Mouse (Mus musculus) testis, adult 2 months (tissue): ENCODE measurements around the gene S1pr1. TPM values are rescaled to one million over a fixed set of nuclear protein-coding genes. Genes with fewer than 3 reads are reported as not detected.
A peak's percentile ranks its signal among the peaks of the same experiment; 100 is the strongest.

Source experiments
- H3K27ac ChIP-seq: fragments of 200-500 bp; 2 replicates; pipeline ENCODE4 v1.5.1; 2012; ENCODE audit warnings: low read depth, low read length; ENCODE audit not compliant: control insufficient read depth, insufficient read depth
- H3K27me3 ChIP-seq: fragments of 200-500 bp; 2 replicates; pipeline ENCODE4 v1.6.1; 2012; ENCODE audit warnings: mild to moderate bottlenecking, low read length, moderate library complexity; ENCODE audit not compliant: control insufficient read depth, insufficient read depth
- H3K36me3 ChIP-seq: fragments of 200-500 bp; 2 replicates; pipeline ENCODE4 v1.6.1; 2012; ENCODE audit warnings: mild to moderate bottlenecking, low read length; ENCODE audit not compliant: control insufficient read depth, insufficient read depth
- H3K4me1 ChIP-seq: fragments of 200-500 bp; 2 replicates; pipeline ENCODE4 v1.6.1; 2012; ENCODE audit warnings: low read length; ENCODE audit not compliant: control insufficient read depth, insufficient read depth
- H3K4me3 ChIP-seq: fragments of 200-500 bp; 2 replicates; pipeline ENCODE4 v1.5.1; 2012; ENCODE audit warnings: low read depth, mild to moderate bottlenecking, low read length, moderate library complexity, mixed read lengths; ENCODE audit not compliant: control insufficient read depth
- CTCF ChIP-seq: fragments of 200-500 bp; IDR thresholded peaks from 2 replicates; pipeline ENCODE4 v1.5.1; 2012; ENCODE audit warnings: low read depth, mild to moderate bottlenecking, inconsistent platforms, low read length, moderate library complexity; ENCODE audit not compliant: control insufficient read depth, insufficient read depth, insufficient replicate concordance
- POLR2A ChIP-seq: fragments of 200-500 bp; IDR thresholded peaks from 2 replicates; pipeline ENCODE4 v1.6.1; 2012; ENCODE audit warnings: low read depth, mild to moderate bottlenecking, inconsistent platforms, low read length, moderate library complexity; ENCODE audit not compliant: control insufficient read depth
- polyA plus RNA-seq: library from polyadenylated mRNA; depleted of rRNA; stranded (reverse); fragments of >200 nt; gene quantifications from 2 replicates; pipeline ENCODE4 v1.2.3, GENCODE M21; 2012

S1pr1 gene
- polyA plus RNA-seq, 1 experiment, result 2.1 TPM

DNA sequence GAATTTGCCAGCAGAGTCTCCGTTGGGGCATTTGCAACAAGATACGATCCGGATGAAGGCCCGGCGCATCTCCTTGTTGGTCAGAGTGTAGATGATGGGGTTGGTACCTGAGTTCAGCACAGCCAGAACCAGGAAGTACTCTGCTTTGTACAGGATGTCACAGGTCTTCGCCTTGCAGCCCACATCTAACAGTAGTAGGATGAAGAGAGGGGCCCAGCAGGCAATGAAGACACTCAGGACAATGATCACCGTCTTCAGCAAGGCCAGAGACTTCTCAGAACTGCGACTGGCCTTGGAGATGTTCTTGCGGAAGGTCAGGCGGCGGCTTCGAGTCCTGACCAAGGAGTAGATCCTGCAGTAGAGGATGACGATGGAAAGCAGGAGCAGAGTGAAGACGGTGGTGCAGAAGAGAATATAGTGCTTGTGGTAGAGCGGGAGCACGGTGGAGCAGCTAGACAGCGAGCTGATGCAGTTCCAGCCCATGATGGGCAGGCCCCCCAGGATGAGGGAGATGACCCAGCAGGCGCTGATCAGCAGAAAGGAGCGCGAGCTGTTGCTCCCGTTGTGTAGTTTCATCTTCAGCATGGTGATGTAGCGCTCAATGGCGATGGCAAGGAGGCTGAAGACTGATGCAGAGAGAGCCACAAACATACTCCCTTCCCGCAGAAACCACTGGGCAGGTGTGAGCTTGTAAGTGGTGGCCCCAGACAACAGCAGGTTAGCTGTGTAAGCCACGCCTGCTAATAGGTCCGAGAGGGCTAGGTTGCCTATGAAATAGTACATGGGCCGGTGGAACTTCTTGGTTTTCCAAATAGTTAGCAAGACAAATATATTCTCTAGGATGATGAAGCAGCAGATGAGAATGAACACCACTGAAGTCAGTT, 2.7 kb downstream of the S1pr1 start:
- Histone ChIP-seq H3K4me1 (peaks cover 13% of the 10 kb centered on the region), H3K27ac (no peak overlapping the region), H3K27me3 (peaks cover 7% of the 10 kb centered on the region), H3K36me3 (no peaks in the 10 kb centered on the region), H3K4me3 (peak overlapping the region; percentile 57)
- TF ChIP-seq CTCF, result no peak
- TF ChIP-seq POLR2A, result no peak

DNA sequence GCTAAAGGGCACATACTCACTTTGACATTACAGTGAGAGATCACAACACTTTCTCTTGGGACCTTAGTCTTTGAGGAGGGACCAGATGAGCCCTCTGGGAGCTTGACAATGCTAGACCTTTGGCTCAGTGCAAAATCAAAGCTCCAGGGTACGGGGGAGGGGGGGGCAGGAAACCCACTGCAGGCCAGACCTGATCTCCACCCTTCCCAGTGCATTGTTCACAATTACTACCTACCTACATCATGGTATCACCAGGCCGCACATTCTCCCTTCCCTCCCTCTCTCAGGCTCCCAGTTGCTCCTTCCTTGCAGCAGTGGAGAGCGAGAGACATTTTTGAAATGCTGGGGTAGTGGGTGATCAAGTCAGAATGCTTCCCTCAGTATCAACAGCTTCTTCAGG, 3.5 kb downstream of the S1pr1 start:
- Histone ChIP-seq H3K4me1 (peaks cover 13% of the 10 kb centered on the region), H3K4me3 (no peak overlapping the region; the same call in 1 of the 2 replicates), H3K27ac (no peak overlapping the region), H3K27me3 (peaks cover 7% of the 10 kb centered on the region), H3K36me3 (no peaks in the 10 kb centered on the region)
- TF ChIP-seq CTCF (no peak), POLR2A (no peak)

DNA sequence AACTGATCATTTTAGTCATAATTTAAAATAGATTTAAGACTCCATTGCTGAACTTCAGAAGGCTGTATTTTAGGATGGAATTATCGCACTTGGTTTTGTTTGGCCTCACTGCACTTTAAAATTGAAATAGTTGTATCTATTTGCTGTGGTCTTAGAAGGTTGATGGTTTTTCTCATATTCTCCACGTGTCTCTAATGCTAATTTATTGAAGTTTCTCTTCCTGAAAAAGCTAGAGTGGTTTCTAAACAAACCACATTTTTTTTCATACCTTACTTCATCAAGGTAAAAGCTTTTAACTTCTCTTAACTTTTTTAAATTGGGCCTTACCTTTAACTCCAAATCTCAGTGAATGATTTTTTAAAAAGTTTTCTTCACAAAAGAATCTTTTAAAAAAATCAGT, 4.8 kb downstream of the S1pr1 start:
- Histone ChIP-seq H3K27me3 (peaks cover 5% of the 10 kb centered on the region), H3K27ac (no peak overlapping the region), H3K4me3 (no peak overlapping the region), H3K36me3 (no peaks in the 10 kb centered on the region), H3K4me1 (peaks cover 10% of the 10 kb centered on the region)
- TF ChIP-seq POLR2A, result no peak
- no peak for TF ChIP-seq CTCF

DNA sequence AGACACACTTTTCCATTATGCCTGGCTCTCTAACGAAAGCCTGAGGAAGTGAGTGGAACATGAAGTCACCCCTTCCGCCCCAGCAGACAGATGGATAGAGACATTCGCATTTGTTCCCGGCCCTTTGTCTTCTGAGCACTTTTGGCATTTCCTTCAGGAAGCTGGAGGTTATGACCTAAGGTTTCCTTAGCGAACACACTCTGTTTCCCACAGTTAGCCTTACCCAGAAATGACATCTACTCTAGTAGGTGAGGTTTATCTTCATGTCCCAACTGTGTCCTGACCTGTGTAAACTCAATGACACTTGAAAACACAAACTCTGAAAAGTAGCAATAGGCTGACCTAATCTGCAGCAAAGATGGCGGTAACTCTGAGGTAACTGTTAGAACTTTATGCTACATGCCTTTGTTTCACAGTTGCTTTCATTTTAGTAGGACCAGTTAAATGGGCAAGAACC, 5.7 kb downstream of the S1pr1 start:
- no peak overlapping the region for H3K27ac ChIP-seq

DNA sequence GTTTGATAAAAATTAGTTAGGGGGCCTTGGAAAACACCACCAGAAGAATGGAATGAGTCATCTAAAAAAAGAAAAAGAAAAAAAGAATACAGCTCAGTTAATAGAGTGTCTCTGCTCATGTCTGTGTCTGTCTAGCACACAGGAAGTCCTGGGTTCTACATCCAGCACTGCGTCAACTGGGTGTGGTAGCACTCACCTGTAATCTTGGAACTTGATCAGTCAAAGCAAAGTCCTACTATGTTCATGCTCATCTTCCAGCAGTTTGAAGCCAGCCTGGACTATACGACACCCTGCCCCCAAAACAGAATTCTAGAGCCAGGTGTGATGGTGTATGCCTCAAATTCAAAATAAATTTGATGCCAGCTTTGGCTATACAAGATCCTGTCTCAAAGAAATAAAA, 8.1 kb downstream of the S1pr1 start:
- H3K4me3 ChIP-seq, result no peak overlapping the region
- no peak overlapping the region for H3K27ac ChIP-seq
- no peaks in the 10 kb centered on the region for H3K36me3 ChIP-seq
- no peaks in the 10 kb centered on the region for H3K27me3 ChIP-seq
- no peaks in the 10 kb centered on the region for H3K4me1 ChIP-seq
- TF ChIP-seq CTCF (no peak), POLR2A (no peak)

More for the DNA sequence above, 5.7 kb downstream of the S1pr1 start:
- Histone ChIP-seq H3K36me3 (no peaks in the 10 kb centered on the region), H3K27me3 (no peaks in the 10 kb centered on the region), H3K4me3 (no peak overlapping the region), H3K4me1 (peaks cover 4% of the 10 kb centered on the region; the same call in 1 of the 2 replicates)
- no peak for TF ChIP-seq POLR2A
- no peak for TF ChIP-seq CTCF

DNA sequence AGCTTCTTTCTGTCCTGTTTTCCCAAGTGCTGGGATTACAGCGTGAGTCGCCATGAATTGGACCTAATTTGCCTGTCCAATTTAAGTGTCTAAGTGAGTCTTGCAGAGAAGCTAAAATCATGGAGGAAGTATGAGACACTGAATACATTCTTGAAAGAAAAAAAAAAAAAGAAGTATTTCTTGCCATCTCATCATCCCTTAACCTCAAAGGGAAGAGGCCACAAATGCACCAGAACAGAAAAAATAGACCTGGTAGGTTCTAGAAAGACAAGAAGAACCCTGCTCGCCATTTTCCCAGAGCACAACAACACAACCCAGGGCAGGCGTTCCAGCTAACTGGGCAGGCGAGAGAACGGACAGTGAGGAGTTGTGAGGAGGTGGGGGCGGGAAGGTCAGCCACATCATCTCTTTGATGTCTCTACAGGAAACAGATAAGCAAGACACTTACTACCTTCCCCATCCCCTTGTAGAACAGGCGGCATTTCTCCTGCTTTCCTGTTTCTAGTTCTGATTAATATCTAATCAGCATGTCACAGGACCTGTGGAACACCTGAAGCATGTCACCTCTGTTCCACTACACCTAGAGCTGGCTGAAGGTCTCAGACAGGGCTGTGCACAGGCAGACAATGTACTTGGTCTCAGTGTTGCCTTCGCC, 10.5 kb downstream of the S1pr1 start:
- Histone ChIP-seq H3K27ac (no peak overlapping the region), H3K4me3 (no peak overlapping the region), H3K4me1 (no peaks in the 10 kb centered on the region), H3K27me3 (no peaks in the 10 kb centered on the region), H3K36me3 (no peaks in the 10 kb centered on the region)
- TF ChIP-seq POLR2A, result no peak
- no peak for TF ChIP-seq CTCF

DNA sequence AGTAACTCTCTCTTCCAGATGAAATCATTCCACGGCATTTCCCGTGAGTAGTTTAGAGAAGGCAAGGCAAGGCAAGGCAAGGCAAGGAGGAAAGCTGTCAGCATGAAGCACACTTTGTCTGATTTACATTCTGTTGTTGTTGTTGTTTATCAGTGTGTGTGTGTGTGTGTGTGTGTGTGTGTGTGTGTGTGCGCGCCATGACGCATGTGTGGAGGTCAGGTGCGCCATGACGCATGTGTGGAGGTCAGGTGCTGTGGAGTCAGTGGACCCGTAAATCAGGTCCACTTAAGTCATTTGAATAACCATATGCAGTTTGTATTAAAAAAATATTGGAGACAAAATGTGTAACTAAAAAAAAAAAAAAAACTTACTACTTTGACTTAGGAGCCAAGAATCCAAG, 11.2 kb downstream of the S1pr1 start:
- H3K4me1 ChIP-seq, result no peaks in the 10 kb centered on the region
- H3K27me3 ChIP-seq, result no peaks in the 10 kb centered on the region
- no peaks in the 10 kb centered on the region for H3K36me3 ChIP-seq
- TF ChIP-seq POLR2A, result no peak
- H3K4me3 ChIP-seq, result no peak overlapping the region
- H3K27ac ChIP-seq, result no peak overlapping the region

DNA sequence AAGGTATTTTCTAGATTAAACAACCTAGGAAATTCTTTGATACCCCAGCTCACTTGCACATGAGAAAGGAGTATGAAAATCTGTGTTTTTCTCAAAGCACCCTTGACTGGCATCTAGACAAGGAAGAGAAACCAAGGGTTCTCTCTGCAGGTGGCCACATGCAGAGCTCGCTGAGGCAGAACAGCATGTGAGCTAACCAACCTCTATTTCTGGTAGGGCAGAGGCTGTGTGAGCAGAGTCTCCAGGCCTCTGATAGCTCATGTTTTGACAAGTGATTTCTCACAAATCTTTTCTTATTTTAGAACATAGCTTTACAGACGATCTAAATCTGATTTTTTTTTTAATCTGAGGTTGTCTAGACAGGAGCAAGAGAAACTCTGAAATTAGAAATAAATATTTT, 12.8 kb downstream of the S1pr1 start:
- no peak overlapping the region for H3K4me3 ChIP-seq
- no peak for TF ChIP-seq POLR2A
- no peak overlapping the region for H3K27ac ChIP-seq
- H3K4me1 ChIP-seq, result no peaks in the 10 kb centered on the region
- H3K27me3 ChIP-seq, result no peaks in the 10 kb centered on the region
- no peaks in the 10 kb centered on the region for H3K36me3 ChIP-seq
